Mouse (Mus musculus): Measurements from ENCODE around the gene Ggt7. TPM values are rescaled to one million over a fixed set of nuclear protein-coding genes. Genes with fewer than 3 reads are reported as not detected.

Gene Ggt7
- polyA plus RNA-seq, 1 experiment from 2014 or later, result 1.0 TPM

DNA sequence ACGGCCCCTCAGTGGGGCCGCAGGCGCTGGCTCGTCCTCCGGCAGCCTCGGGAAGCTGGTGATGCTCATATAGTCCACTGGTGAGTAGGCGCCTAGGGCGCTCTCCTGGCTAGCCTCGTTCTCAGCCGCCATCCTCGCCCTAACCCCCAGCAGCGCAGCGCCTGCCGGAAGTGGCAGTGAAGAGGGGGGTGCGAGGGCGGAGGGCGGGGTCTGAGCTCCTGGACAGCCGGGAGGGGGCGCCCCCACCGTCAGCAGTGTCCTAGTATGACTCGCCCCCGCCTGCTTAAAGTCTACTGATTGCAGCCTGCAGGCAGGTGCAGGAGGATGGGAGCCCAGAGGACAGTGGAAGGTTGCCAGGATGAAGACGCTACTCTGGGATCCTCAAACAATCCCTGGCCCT, 3.4 kb downstream of the Ggt7 start:
- H3K4me1 ChIP-seq (ENCODE audit: insufficient read depth, low read depth, low read length), result peaks cover 5% of the 10 kb centered on the region; the same call in 1 of the 2 replicates
- H3K4me2 ChIP-seq (replicated peaks; ENCODE audit: low read depth, low read length), result peak overlapping the region; percentile 46
- no peak overlapping the region for H3K9ac ChIP-seq (replicated peaks; ENCODE audit: low read depth)
- H3K36me3 ChIP-seq (ENCODE audit: insufficient read depth, low read length), result no peaks in the 10 kb centered on the region
- H3K27me3 ChIP-seq (replicated peaks; ENCODE audit: insufficient read depth, low read length), result no peaks in the 10 kb centered on the region; the same call in 1 of the 2 replicates
- 4% methylated on average over 19 of the region's 23 CpGs for WGBS
- DNase-seq (ENCODE audit: low spot score) (peak; percentile 58), ATAC-seq (no peak)
- no peak overlapping the region for H3K27ac ChIP-seq (ENCODE audit: low read length)
- H3K4me3 ChIP-seq (ENCODE audit: low read depth, low read length), result peak overlapping the region; percentile 14; the same call in 1 of the 2 replicates
- H3K9me3 ChIP-seq (ENCODE audit: low read length), result no peaks in the 10 kb centered on the region
- TF ChIP-seq EP300 (IDR thresholded peaks at IDR 0.05) (no peak), CTCF (IDR thresholded peaks at IDR 0.05) (peak; percentile 52)

- Histone ChIP-seq H3K27me3 (replicated peaks; ENCODE audit: insufficient read depth, low read length) (no peaks in the 10 kb centered on the region; the same call in 1 of the 2 replicates), H3K36me3 (ENCODE audit: insufficient read depth, low read length) (no peaks in the 10 kb centered on the region), H3K9ac (replicated peaks; ENCODE audit: low read depth) (no peak overlapping the region), H3K27ac (ENCODE audit: low read length) (no peak overlapping the region), H3K9me3 (ENCODE audit: low read length) (no peaks in the 10 kb centered on the region), H3K4me2 (replicated peaks; ENCODE audit: low read depth, low read length) (no peak overlapping the region), H3K4me1 (ENCODE audit: insufficient read depth, low read depth, low read length) (peaks cover 5% of the 10 kb centered on the region; the same call in 1 of the 2 replicates), H3K4me3 (ENCODE audit: low read depth, low read length) (no peak overlapping the region)
- ATAC-seq (no peak), DNase-seq (ENCODE audit: low spot score) (no peak)
- TF ChIP-seq CTCF (IDR thresholded peaks at IDR 0.05) (no peak), EP300 (IDR thresholded peaks at IDR 0.05) (no peak)
- 54% methylated on average over 5 of the region's 5 CpGs for WGBS
Observed at GRCm38 (mm10) chr2:155513543-155513942, 4.5 kb downstream of the Ggt7 start.

DNA sequence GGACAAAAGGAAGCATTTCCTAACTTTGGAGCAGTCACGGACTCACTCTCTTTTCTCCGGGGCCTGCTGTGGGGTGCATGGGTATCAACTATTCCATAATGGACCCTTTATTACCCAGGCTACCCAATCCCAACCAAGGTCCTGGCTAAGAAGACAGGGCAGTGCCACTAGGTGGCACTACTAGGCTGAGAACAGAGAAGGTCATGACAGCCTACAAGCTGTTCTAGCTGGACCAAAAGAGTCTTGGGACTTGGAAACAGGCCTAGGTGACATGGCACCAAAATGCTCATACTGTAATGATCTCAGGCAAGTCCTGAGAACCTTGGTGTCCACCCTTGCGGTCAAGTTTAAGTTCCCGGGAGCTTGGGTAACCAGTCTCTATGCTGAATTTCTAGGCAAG, 5.6 kb downstream of the Ggt7 start:
- TF ChIP-seq CTCF (IDR thresholded peaks at IDR 0.05) (peak; percentile 82), EP300 (IDR thresholded peaks at IDR 0.05) (no peak)
- H3K4me3 ChIP-seq (ENCODE audit: low read depth, low read length), result no peak overlapping the region

DNA sequence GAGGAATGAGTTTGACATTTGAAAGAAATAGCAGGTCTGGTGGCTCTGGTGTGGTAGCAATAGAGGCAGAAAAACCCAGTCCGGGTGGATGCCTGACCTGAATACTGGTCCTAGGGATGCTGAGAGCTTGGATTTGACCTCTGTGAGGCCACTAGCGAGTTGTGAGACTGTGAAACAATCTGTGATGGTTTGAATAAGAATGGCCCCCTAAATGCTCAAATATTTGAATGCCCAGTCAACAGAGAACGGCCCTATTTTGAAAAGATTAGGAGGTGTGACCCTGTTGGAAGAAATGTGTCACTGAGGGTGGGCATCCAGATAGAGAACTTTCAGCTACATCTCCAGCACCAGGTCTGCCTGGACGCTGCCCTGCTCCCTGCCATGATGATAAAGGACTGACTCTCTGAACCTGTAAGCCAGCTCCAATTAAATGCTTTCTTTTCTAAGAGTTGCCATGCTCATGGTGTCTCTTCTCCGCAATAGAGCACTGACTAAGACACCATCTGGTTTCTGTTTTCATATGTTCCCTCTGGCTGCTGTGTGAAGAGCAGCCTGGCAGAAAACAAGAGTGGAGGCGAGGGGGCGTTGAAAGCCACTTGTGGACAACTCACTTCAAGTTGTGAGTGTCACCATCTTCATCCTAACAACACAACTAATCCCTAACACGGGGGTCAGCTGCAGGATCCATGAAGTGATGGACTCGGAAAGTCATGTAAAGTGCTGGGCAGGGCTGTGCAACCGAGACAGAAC, 10.1 kb downstream of the Ggt7 start:
- no peaks in the 10 kb centered on the region; the same call in 1 of the 2 replicates for H3K4me1 ChIP-seq (ENCODE audit: insufficient read depth, low read depth, low read length)
- H3K27ac ChIP-seq (ENCODE audit: low read length), result no peak overlapping the region
- ATAC-seq, result no peak
- no peak overlapping the region for H3K4me2 ChIP-seq (replicated peaks; ENCODE audit: low read depth, low read length)
- H3K27me3 ChIP-seq (replicated peaks; ENCODE audit: insufficient read depth, low read length), result no peaks in the 10 kb centered on the region
- no peak for DNase-seq (ENCODE audit: low spot score)
- H3K9ac ChIP-seq (replicated peaks; ENCODE audit: low read depth), result no peak overlapping the region
- 67% methylated on average over 10 of the region's 10 CpGs for WGBS
- TF ChIP-seq EP300 (IDR thresholded peaks at IDR 0.05) (no peak), CTCF (IDR thresholded peaks at IDR 0.05) (no peak)
- no peaks in the 10 kb centered on the region for H3K9me3 ChIP-seq (ENCODE audit: low read length)
- no peak overlapping the region for H3K4me3 ChIP-seq (ENCODE audit: low read depth, low read length)
- H3K36me3 ChIP-seq (ENCODE audit: insufficient read depth, low read length), result no peaks in the 10 kb centered on the region

More for the DNA sequence above, 5.6 kb downstream of the Ggt7 start:
- H3K36me3 ChIP-seq (ENCODE audit: insufficient read depth, low read length), result no peaks in the 10 kb centered on the region
- H3K9ac ChIP-seq (replicated peaks; ENCODE audit: low read depth), result no peak overlapping the region
- 60% methylated on average over 4 of the region's 4 CpGs for WGBS
- no peaks in the 10 kb centered on the region for H3K9me3 ChIP-seq (ENCODE audit: low read length)
- peaks cover 5% of the 10 kb centered on the region; the same call in 1 of the 2 replicates for H3K4me1 ChIP-seq (ENCODE audit: insufficient read depth, low read depth, low read length)
- H3K27ac ChIP-seq (ENCODE audit: low read length), result no peak overlapping the region
- DNase-seq (ENCODE audit: low spot score) (peak; percentile 69), ATAC-seq (peak; percentile 29; the same call in 1 of the 2 replicates)
- H3K27me3 ChIP-seq (replicated peaks; ENCODE audit: insufficient read depth, low read length), result no peaks in the 10 kb centered on the region; the same call in 1 of the 2 replicates
- no peak overlapping the region for H3K4me2 ChIP-seq (replicated peaks; ENCODE audit: low read depth, low read length)

DNA sequence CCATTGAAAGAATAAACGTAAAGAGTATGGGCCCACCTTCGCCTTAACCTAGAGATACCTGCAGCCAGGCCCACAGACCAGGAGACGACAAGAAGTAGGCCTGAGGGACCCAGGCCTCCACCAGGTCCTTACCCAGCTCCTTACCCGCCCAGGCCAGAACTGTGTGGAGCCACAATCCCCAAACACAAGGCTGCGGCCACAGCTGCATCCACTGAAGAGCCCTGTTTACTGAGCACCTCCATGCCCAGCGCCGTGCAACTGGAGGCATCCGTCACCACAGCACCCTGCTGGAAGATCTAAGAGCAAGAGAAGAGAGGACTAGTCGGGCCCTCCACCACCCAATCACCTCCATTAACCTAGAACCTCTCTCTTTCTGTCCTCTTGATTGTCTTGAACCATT, 12.2 kb downstream of the Ggt7 start:
- WGBS, result 85% methylated on average over 9 of the region's 9 CpGs

DNA sequence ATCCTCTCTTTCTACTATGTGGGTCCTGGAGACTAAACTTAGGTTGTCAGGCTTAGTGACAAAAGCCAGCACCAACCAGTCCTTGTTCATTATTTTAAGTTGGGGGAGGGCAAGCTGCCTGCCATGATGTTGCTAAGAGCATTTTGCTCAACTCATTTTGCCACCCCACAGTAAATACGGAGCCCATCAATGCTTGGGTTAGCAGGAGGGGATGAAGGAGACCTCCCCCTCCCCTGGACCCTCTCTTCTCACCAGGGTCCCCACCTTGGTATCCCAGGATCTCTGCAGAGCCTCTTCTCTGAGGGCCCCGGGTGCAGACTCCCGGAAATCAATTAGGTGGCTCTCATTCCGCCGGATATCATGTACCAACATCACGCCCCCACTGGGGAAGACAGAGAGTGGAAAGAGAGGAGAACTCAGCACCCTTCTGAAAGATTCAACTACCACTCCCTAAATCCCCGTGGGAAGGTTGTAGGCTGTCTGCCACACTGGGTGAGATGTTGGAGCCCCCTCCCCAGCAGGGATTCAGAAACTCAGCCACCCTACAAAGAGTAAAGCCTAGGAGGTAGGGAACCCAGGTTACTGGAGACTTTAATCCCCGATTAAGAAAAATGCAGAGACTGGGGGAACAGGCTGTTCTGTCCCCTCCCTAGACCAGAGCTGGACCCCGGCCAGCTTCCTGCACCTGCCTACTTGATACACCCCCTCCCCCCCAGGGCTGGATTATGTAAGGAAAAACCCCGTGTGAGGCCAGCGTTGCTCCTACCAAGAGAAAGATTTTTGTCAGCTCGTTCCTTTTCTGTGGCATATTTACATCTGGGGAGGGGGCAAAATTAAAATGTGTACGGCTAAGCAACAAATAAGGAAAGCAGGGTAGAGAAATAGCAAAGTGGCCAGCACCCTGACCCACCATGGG, 13.3 kb downstream of the Ggt7 start:
- H3K9me3 ChIP-seq (ENCODE audit: low read length), result no peaks in the 10 kb centered on the region
- DNase-seq (ENCODE audit: low spot score), result peak; percentile 47
- H3K36me3 ChIP-seq (ENCODE audit: insufficient read depth, low read length), result no peaks in the 10 kb centered on the region
- no peaks in the 10 kb centered on the region for H3K27me3 ChIP-seq (replicated peaks; ENCODE audit: insufficient read depth, low read length)
- H3K4me2 ChIP-seq (replicated peaks; ENCODE audit: low read depth, low read length), result no peak overlapping the region
- no peaks in the 10 kb centered on the region; the same call in 1 of the 2 replicates for H3K4me1 ChIP-seq (ENCODE audit: insufficient read depth, low read depth, low read length)
- no peak overlapping the region for H3K9ac ChIP-seq (replicated peaks; ENCODE audit: low read depth)
- ATAC-seq, result peak; percentile 50; the same call in 1 of the 2 replicates
- no peak overlapping the region for H3K4me3 ChIP-seq (ENCODE audit: low read depth, low read length)
- no peak overlapping the region for H3K27ac ChIP-seq (ENCODE audit: low read length)
- WGBS, result 47% methylated on average over 13 of the region's 13 CpGs
- TF ChIP-seq EP300 (IDR thresholded peaks at IDR 0.05) (0 out of 2 replicates have a peak, but pooled peaks have one; percentile 14), CTCF (IDR thresholded peaks at IDR 0.05) (no peak)

More for the DNA sequence above, 12.2 kb downstream of the Ggt7 start:
- Histone ChIP-seq H3K36me3 (ENCODE audit: insufficient read depth, low read length) (no peaks in the 10 kb centered on the region), H3K9me3 (ENCODE audit: low read length) (no peaks in the 10 kb centered on the region), H3K4me1 (ENCODE audit: insufficient read depth, low read depth, low read length) (no peaks in the 10 kb centered on the region; the same call in 1 of the 2 replicates), H3K4me2 (replicated peaks; ENCODE audit: low read depth, low read length) (no peak overlapping the region), H3K27me3 (replicated peaks; ENCODE audit: insufficient read depth, low read length) (no peaks in the 10 kb centered on the region), H3K9ac (replicated peaks; ENCODE audit: low read depth) (no peak overlapping the region), H3K27ac (ENCODE audit: low read length) (no peak overlapping the region), H3K4me3 (ENCODE audit: low read depth, low read length) (no peak overlapping the region)
- TF ChIP-seq CTCF (IDR thresholded peaks at IDR 0.05) (no peak), EP300 (IDR thresholded peaks at IDR 0.05) (no peak)
- no peak for ATAC-seq
- DNase-seq (ENCODE audit: low spot score), result no peak

All from lung, postnatal 0 days (tissue).